Mouse (Mus musculus): Measurements from ENCODE around the gene Gpr55.

- TF ChIP-seq CTCF (IDR thresholded peaks at IDR 0.05; ENCODE audit: low read depth, low read length) (no peak), POLR2A (IDR thresholded peaks at IDR 0.05; ENCODE audit: borderline replicate concordance, low read depth, low read length) (no peak)
Observed at GRCm38 (mm10) chr1:85959129-85959888, 1.5 kb downstream of the Gpr55 start.

Measured in bone marrow macrophage, adult 2 months (primary cell).